Mouse (Mus musculus): Measurements from ENCODE around the gene Hdac7.

DNA sequence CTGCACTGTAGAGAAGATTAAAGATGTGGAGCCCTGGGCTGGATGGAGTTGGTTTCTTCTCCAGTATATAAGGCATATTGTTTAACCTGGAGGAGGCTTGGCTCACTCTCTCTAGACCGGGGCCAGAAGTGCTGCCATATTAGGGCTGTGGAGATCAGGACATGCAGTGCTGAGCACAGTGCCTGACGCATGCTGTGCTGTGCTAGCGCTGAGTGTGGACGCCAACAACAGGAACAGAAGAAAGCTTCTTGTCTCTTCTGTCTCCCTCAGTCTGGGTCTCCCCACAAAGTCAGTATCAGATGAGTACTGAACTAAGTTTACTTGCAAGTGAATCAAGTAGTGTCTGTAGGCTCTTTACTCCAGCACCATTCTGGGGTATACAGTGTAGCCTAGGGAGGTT lies 4.8 kb downstream of the Hdac7 start:
- no peak for TF ChIP-seq POLR2A (IDR thresholded peaks at IDR 0.05; ENCODE audit: low read depth, low read length)
- TF ChIP-seq CTCF (IDR thresholded peaks at IDR 0.05; ENCODE audit: extremely low read depth, insufficient read length, insufficient replicate concordance, low read depth, low read length): no peak

Measured in small intestine, adult 2 months (tissue).